Mouse (Mus musculus): ENCODE measurements at regions not wholly inside any gene's neighbourhood (a gene's known extent, or its start where the extent isn't known, plus 50 kb on each side); places are given as distances from the start of the nearest gene placed in this dataset.
A peak's percentile ranks its signal among the peaks of the same experiment; 100 is the strongest.
"Not testable (repeated sequence)": the region's sequence is repeated elsewhere in the genome, so short reads cannot be mapped to it uniquely, and the experiment has no call there.

GRCm38 (mm10) chr14:87612871-87613270 lies 196.4 kb downstream of the Tdrd3 start:
- DNase-seq = no peak

- no peak for DNase-seq
Measured at GRCm38 (mm10) chr14:87619368-87620035, 203.1 kb downstream of the Tdrd3 start.

GRCm38 (mm10) chr14:87631078-87631813 lies 214.8 kb downstream of the Tdrd3 start:
- no peak for DNase-seq

- DNase-seq = no peak
Measured at GRCm38 (mm10) chr14:87634596-87634995, 218.2 kb downstream of the Tdrd3 start.

- DNase-seq = no peak
Measured at GRCm38 (mm10) chr14:87637131-87637530, 220.7 kb downstream of the Tdrd3 start.

- DNase-seq = no peak
Measured at GRCm38 (mm10) chr14:87667910-87668309, 251.5 kb downstream of the Tdrd3 start.

GRCm38 (mm10) chr14:87669496-87669895 lies 253.1 kb downstream of the Tdrd3 start:
- no peak for DNase-seq

DNA sequence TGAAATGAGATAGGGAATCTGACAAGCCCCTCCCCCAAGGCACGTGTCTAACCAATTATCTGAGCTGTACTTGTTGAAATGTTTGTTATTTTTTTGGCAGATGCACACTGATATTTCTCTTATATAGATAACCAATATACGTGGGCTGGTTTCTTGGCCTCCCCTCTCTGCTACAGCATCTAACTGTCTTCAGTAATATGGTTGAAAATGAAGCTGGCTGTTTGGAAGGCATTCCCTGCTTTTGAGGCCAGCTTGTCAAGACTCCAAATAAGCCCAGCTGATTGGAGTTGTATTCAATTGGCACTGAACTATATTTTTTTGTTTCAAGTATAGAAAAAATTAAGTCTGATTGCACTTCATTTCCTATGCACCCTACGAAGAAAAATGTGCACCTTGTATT lies 264.3 kb downstream of the Tdrd3 start:
- no peak for DNase-seq

DNA sequence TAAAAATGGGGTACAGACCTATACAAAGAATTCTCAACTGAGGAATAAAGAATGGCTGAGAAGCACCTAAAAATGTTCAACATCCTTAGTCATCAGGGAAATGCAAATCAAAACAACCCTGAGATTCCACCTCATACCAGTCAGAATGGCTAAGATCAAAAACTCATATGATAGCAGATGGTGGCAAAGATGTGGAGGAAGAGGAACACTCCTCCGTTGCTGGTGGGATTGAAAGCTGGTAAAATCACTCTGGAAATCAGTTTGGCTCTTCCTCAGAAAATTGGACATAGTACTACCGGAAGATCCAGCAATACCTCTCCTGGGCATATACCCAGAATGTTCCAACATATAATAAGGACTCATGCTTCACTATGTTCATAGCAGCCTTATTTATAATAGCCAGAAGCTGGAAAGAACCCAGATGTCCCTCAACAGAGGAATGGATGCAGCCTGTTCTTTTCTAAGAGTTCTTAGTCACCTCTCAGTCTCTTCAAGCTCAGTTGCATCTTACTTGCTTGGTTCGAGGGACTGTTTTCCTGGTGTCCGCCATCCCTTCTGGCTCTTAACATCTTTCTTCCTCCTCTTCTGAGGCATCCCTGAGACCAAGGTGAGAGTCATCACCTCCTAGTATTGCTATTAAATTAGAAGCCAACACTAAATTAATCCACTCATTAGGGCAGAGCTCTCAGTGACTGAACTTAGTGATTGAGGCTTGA lies 266.8 kb downstream of the Tdrd3 start:
- not testable (repeated sequence) for DNase-seq

- no peak for DNase-seq
Measured at GRCm38 (mm10) chr14:87689866-87690265, 273.4 kb downstream of the Tdrd3 start.

DNA sequence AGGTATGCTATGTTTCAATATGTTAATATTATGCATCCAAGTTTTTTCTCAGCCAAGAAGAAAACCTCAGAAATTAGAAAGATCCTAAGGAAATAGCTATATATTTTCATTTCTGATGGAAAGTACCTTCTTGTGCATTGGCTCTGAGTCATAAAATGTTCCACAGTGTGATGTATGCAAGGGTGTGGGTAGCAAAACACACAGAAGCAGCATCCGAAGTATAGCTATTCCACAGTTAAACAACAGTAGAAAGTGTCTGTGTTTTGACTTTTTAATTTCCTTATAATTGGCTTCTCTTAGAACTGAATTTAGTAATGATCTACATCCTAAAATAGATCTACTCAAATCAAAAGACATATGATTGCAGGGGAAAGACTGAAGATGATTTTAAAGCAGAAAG lies 320.0 kb downstream of the Tdrd3 start:
- no peak for DNase-seq

GRCm38 (mm10) chr14:87745524-87745923 lies 329.1 kb downstream of the Tdrd3 start:
- no peak for DNase-seq

- no peak for DNase-seq
Measured at GRCm38 (mm10) chr14:87746011-87746410, 329.6 kb downstream of the Tdrd3 start.

- DNase-seq = no peak
Measured at GRCm38 (mm10) chr14:87749068-87749467, 332.6 kb downstream of the Tdrd3 start.

GRCm38 (mm10) chr14:87749762-87750161 lies 333.3 kb downstream of the Tdrd3 start:
- DNase-seq = no peak

DNA sequence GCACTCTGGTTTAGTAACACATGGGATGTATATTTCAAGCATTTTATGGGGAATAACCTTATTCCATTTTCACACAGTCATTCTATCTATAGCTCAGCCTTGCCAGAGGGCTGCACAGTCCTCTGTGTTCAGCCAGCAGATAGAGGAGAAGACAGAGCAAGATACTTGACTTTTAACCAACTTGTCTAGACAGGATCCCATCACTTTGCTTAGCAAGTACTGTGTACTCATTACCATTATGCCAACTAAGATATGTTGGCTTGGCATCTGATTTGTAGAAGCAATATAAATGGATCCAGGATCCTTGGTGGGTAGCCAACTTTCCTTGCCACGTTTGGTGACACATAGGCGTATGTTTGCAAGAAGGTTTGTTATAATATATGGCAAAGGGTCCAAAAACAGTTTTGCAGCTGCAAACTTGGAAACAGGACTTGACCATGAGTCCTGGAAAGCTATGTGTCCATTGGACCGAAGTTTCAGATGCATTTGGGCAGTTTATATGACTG lies 334.3 kb downstream of the Tdrd3 start:
- no peak for DNase-seq

DNA sequence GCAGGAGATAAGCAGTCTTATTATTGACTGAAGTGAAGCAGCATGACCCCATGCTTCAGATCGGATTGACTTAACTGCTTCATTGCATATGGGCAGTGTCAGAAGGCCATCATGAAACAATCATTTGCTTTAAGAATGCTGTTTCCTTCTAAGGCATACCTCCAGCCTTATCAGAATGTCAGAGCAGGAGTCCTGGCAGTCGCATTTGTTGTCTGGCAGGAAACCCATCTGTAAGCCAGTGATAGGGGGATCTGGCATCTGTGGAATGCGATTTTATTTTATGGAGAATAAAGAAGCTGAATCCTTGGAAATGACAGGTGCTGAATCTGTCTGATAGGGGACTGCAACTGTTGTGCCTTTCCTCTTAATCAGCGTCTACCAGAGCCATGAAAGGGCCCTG lies 338.3 kb downstream of the Tdrd3 start:
- DNase-seq = no peak

DNA sequence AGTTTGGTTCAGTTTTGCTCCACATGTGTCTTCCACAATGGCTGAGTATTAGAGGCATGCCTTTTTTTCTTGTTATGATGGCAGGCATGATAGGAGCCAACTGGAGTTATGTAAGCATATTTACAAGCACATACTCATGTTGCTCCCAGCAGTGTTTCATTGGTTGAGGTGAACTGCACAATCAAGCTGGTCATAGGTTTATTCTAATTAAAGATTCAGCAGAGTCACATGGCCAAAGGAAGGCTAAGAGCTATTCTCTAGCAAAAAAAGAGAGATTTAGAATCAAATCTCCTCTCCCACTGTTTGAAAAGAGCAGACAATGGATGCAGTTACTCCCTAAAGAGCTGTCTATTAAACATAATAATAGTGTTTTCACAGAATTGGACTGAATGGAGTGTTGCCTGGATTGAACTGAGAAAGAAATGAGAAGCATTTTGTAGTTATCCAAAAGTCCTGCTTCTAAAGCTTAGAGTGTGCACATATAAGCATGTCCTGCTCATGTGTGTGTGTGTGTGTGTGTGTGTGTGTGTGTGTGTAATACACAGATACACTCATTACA lies 359.0 kb downstream of the Tdrd3 start:
- no peak for DNase-seq

DNA sequence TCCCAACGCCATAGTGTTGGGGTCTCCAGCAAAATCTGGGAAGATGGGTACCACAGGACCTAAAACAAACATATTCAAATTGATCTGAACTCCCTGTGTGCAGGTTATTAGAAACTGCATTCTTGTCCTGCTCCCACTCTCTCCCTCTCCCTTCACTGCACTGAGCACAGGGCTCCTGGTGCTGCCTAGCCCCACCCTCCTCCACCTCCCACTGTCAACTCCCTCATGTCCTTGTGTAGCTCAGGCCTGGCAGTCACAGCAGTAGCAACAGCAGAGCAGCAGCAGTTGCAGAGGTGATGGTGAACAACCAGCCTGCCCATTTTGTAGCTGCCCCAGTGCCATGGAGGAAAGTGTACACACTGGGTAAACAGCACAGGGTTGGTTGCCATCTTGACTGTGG lies 383.4 kb downstream of the Tdrd3 start:
- DNase-seq = no peak

- peak; percentile 4 for DNase-seq
Measured at GRCm38 (mm10) chr14:87809664-87810063, 393.2 kb downstream of the Tdrd3 start.

GRCm38 (mm10) chr14:87844120-87844519 lies 427.7 kb downstream of the Tdrd3 start:
- no peak for DNase-seq

- no peak for DNase-seq
Measured at GRCm38 (mm10) chr14:87861486-87861885, 445.0 kb downstream of the Tdrd3 start.

Measured in cerebellum, adult 9-10 months (tissue).